Mouse (Mus musculus): ENCODE data around the gene Nt5c1b.

DNA sequence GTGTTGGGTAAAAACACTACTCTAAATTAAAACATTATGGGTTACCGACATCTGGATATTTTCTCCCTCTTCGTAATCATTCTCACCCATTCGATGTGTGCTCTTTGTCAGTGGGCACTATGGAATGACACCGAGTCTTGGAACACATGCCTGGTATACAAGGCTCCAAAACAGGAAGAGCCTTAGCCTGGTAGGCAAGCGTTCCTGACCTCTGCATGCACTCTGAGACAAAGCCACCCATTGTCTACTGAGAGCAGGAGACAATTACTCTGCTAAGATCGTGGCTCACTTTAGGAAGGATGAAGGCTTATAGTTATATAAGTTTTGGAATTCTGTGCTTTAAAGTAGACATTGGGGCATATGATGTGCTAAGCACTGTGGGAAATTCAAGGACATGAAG is 12.0 kb upstream of the Nt5c1b start:
- TF ChIP-seq FOSL1 (IDR thresholded peaks at IDR 0.05; ENCODE audit: insufficient read depth, low read length, poor library complexity, severe bottlenecking), result no peak
- no peak for TF ChIP-seq CTCF (IDR thresholded peaks at IDR 0.05; ENCODE audit: control insufficient read depth, insufficient read depth, insufficient read length)
